Mouse (Mus musculus): ENCODE data around the gene Clpx.

Clpx gene

DNA sequence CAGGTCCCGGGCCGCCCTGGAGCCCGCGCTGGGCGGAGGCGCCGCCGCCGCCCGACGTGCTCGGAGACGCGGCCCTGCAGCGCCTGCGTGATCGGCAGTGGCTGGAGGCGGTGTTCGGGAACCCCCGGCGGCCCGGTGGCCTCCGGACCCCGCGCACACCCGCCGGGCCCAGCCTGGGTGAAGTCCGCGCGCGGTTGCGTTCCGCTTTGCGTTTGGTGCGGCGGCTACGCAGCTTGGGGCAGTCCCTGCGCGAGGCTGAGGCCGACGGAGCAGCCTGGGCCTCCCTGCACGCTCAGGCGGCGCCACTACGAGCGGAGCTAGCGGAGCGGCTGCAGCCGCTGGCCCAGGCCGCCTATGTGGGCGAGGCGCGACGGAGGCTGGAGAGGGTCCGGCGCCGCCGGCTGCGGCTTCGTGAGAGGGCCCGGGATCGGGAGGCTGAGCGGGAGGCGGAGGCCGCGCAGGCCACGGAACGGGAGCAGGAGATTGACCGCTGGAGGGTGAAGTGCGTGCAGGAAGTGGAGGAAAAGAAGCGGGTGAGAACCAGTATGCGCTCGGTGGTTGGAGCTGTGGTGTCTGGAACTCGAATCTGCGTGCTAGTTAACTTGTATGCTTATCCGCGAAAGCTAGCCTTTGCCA is 52.5 kb downstream of the Clpx start:
- no peak for DNase-seq (ENCODE audit: low spot score)

DNA sequence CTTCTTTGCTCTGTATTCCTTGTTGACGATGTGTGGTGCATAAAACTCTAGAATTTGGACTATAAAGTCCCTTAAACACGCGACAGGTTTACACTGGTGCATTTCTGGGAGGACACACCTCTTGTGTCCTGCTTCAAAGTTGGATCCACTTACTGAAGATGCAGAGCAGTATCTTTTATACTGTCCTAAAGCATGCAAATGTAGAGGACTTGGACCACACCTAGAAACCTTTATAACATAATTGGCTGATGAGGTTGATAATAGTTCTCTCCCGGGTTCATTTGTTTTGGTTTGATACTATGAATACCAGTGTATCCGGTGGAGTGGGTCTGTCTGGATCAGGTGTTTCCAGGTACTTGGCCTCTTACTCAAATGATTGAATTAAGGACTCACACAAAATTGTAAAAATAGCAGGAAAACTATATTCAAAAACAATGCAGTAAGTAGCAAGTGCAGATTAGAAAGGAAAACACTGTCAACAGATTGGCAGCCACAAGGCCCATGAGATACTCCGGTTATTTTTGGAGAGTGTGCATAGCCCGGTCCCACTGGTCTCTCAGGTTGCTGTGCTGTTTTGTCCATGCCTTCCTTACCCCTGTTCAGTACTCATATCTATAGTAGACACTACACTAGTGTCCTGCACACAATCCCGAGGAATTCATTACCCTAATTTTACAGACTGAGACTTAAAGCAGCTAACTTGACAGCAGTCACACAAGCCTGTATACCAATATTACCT is 53.2 kb downstream of the Clpx start:
- no peak for DNase-seq (ENCODE audit: low spot score)

DNA sequence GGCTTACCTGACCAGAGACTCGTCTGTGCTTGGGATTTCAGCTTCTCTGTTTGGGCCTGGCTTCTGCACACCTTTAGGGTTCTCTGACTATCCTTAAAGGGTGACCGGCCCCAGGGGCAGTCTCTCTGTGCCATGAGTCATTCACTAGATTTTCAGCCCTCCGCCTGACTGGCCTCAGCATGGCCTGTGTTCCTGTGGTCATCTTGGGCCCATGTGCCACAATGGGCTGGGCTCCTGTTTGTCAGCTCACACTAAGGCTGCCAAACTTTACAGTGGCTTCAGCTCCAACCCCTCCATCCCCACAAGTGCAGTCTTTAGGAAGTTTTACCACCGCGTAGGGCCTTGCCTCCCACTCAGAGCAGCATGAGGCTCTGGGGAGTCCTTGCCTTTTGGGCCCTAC is 59.2 kb downstream of the Clpx start:
- no peak for DNase-seq (ENCODE audit: low spot score)

DNA sequence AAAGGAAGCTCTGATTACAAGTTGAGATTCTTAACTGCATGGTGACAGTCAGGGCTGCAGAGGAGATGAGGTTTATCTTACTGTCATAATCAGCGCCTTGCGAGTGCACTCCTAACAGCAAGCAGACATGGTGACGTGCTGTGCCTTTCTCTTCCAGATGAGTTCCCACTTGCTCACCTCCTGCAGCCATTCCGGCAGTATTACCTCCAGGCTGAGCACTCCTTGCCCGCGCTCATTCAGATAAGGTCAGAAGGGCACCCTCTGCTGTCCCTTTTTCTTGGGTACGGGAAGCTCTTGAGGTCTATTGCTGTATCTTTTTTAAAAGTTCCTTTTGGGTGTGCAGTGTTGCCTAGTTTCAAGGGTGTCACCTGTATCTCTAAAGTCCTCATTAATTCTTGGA is 62.5 kb downstream of the Clpx start:
- no peak for DNase-seq (ENCODE audit: low spot score)

DNA sequence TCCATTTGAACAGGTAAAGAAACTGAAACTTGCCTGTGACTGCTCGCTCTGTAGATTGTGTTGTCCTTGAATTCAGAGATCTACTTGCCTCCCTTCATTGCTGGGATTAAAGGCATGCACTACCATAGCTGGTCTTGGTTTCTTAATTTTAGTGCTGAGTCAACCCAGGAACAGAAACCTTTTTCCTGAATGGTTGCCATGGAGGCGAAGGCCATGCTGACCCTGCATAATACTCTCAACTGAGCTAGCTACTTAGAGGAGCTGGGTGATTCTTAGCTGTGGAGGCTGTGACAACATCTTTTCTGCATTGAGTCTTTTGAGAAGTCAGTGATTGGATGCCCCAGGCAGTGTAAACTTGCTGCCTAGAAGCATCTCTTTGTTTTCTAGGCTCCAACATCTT is 62.9 kb downstream of the Clpx start:
- no peak for DNase-seq (ENCODE audit: low spot score)

DNA sequence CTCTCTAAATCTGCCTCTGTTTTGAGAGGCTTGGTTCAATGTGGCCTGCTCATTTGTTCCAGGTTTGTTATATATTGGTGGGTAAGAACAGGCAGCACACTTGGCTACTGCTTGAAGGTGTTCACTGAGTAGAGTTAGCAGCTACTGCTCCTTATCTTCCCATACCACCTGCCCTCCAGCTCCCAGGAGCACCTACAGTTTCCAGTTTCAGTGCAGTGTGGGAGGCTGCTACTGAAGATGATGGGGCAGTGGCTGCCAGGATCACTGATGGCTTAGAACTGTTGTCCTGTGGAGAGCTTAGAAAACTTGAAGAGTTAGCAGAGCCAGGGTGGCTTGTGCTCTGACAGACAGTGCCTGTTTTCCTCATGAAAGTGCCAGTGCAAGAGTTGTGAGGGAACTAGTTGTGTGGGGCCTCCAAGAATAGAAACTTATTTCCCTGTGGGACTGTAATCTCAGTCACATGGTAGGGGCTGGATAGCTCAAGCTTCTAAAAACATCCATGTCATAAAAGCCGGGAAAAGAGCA is 65.0 kb downstream of the Clpx start:
- DNase-seq (ENCODE audit: low spot score), result no peak

DNA sequence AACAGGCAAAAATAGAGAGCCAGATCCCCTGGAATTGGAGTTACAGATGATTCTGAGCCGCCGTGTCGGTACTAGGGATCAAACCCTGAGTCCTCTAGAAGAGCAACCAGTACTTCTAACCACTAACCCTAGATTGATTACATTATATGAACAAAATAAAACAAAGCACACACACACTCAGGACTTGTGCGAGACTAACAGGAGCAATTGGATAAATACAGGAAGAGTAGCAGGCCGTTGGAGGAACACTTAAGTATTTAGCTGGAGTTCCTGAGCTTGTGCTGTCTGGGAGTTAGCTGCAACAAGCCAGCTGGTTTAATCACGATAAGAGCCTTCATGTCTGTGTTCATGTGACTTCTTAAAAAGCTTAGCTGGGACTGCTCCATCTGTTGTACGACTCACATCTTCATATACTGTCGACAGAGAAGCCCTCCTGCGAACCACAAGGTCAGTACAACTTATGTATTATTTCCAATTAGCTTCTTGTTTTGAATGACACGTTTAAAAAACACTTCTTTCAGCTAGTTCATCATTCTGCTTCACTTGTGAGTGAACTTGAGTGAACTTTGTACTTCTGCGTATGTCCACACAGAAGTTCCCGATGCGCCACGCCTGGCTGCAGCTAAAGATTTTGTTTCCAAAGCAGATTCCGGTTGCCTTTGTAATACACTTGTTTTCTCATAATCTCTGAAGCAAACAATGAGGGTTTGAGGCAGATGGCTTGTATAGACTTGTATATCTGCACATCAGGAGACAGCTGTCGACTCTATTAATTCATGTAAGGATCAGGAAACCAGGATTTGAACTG is 66.8 kb downstream of the Clpx start, which contains the start of gene Ubap1l:
Gene Ubap1l, plus strand, starts transcription at position 401 of the 808 bp plus-strand sequence.
- DNase-seq (ENCODE audit: low spot score), result no peak

DNA sequence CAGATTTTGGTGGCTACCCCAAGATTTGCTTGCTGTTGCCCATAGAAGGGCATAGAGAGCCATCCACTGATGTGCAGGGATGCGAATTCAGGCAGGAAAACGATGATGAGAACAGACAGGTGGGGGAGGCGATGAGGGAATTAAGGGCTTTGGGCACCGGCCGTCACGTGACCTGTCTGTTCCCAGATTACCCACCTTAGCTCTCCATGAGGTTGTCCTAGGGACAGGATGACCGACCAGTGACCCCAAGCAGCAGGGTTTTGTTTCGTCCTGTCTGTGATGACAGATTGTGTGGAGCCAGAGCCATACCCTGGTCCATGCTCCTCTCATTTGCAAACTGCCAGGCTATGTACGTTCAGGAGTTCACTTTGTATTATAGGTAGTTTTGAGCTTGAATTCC is 69.6 kb downstream of the Clpx start:
- DNase-seq (ENCODE audit: low spot score), result no peak

DNA sequence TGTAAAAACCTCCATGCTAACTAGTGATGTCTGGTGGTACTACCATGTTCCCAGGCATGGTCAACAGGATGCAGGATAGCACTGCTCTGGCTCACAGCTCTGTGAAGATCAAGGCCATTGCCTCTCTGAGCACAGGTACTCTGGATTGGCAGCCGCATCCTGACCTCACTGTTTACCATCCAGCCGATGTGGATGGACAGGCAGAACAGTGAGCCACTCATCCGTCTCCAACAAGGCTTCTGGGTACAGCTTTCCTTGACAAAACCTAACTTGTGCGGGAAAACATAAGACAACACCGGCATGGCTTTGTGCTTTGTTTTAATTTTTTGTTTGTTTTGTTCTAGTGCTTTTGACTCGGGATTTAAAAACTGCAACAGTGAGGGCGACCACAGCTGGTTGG is 71.7 kb downstream of the Clpx start:
- no peak for DNase-seq (ENCODE audit: low spot score)

DNA sequence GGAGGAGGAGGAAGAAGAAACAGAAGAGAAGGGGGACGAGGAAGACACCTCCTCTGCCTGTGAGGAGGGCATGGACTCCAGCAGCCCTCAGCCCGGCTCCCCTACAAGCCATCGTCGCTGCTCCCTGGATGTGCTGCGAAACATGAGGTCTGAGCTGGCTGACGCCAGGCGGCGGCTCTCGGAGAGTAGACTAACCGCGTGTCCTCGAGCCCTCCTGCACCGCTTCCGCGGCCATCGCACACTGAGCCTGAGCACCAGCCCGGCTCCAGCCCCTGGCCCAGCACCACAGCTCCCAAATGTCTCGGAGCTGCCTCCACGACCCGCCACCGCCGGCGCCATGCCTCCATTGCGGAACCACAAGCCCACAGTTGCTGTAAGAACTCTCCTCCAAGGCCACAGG is 77.7 kb downstream of the Clpx start:
- DNase-seq (ENCODE audit: low spot score), result no peak

DNA sequence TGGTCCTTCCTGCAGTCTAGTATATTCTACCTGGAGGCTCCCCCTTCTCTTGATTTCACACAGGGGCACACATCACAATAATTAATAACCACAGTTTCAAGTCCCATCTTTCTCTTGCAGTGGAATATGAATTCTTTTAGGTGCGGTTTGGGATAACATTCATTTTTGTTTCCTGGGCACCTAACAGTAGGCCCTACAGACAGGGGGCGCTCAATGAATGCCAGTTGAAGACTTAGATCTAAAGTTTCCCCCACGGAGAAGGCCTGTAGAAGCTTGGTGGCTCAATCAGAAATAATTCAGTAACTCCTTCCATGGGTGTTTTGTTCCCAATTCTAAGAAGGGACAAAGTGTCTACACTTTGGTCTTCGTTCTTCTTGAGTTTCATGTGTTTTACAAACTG is 78.4 kb downstream of the Clpx start:
- DNase-seq (ENCODE audit: low spot score), result no peak

DNA sequence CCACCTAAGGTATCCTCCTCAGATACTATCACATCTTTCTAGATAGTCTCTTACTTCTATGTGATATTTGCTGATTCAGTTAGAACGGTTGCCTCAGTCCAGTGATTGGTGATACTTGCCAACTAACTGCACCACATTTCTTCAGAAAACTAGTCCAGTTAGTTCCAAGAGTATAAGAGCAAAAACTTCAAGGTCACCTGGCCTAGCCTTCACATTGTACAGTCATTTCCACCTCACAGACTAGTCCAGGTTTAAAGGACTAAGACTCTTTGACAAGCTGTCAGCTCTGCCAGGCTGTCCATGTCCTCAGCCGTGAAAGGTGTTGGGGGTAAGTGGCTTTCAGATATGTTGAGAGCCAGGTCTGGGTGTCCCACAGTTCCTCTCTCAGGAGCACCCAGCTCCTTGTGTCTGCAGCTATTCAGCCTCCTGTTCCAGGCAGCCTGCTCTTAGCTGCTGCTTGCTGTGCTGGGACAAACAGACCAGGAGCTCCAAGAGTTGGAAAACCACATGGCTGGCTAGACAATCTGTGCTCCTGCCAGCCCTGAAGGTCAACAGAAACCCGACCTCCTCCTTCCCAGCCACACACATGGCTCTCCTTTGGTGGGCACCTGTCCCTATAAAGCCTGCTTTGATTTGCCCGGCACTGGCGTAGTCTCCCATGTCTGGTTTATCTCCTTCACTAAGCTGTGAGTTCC is 80.6 kb downstream of the Clpx start:
- no peak for DNase-seq (ENCODE audit: low spot score)

DNA sequence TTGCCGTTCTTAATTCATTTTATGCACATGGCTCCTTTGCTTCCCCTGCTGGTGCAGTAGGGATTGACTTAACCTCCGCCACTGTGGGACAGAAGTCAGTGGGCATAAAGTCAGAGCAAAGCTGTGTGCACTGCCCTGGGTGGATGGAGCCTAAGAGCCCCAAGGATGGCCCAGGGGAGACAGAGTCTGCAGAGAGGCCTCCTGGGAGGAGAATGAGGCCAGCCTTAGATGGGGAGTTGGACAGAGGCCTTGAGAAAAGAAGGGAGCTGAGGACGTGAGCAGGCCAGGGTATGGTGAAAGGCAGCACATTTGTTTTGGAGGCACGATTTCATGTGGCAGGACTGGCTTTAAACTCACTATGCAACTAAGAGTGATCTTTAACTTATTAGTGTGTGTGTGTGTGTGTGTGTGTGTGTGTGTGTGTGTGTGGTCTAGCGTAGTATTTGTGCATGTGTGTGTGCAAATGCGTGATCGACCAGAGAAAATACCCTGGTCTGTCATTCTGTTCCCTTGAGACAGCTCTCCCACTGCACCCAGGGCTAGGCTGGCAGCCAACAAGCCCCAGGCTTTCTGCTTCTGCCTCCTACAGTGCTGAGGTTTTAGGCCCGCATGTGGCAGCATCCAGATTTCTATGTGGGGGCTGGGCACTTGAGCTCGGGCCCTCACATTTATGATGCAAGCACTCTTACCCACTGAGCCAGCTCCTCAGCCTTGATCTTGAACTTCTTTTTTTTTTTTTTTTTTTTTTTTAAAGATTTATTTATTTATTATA is 81.3 kb downstream of the Clpx start:
- no peak for DNase-seq (ENCODE audit: low spot score)

All from left cerebral cortex, adult 11 months (tissue).